Mouse (Mus musculus) heart, postnatal 0 days (tissue): ENCODE data around the gene Fgfr2. TPM values are rescaled to one million over a fixed set of nuclear protein-coding genes. Genes with fewer than 3 reads are reported as not detected.

ENCODE experiments used
- ATAC-seq: fragments of 200-750 bp; cut with Nextera tagmentation; 2 replicates; pipeline ENCODE4 v1.8.0; 2017; ENCODE audit warnings: low read depth, moderate number of reproducible peaks, moderate library complexity; ENCODE audit not compliant: insufficient read depth
- DNase-seq: peaks from one replicate; pipeline ENCODE4 v3.0.0-alpha.2; 2016; ENCODE audit warnings: low spot score
- H3K27ac ChIP-seq: fragments of 300-500 bp; sonication (generic); 2 replicates; pipeline ENCODE4 v1.5.1; 2014; ENCODE audit warnings: low read depth, mild to moderate bottlenecking
- H3K27me3 ChIP-seq: fragments of 300-500 bp; sonication (generic); 2 replicates; pipeline ENCODE4 v1.6.1; 2014; ENCODE audit warnings: low read length, mixed read lengths; ENCODE audit not compliant: control insufficient read depth, insufficient read depth
- H3K36me3 ChIP-seq: fragments of 300-500 bp; sonication (generic); replicated peaks from 2 replicates; pipeline ENCODE4 v1.6.1; 2014; ENCODE audit warnings: low read length, mixed read lengths; ENCODE audit not compliant: control insufficient read depth, insufficient read depth
- H3K4me1 ChIP-seq: fragments of 300-500 bp; sonication (generic); 2 replicates; pipeline ENCODE4 v1.6.1; 2014; ENCODE audit warnings: antibody characterized with exemption; ENCODE audit not compliant: control insufficient read depth, insufficient read depth
- H3K4me2 ChIP-seq: fragments of 300-500 bp; sonication (generic); 2 replicates; pipeline ENCODE4 v1.6.1; 2014; ENCODE audit warnings: low read depth, mild to moderate bottlenecking, low read length, moderate library complexity
- H3K4me3 ChIP-seq: fragments of 300-500 bp; sonication (generic); 2 replicates; pipeline ENCODE4 v1.5.1; 2014; ENCODE audit warnings: low read depth, low read length
- H3K9ac ChIP-seq: fragments of 300-500 bp; sonication (generic); replicated peaks from 2 replicates; pipeline ENCODE4 v1.6.1; 2014; ENCODE audit warnings: low read depth, low read length, mixed read lengths
- H3K9me3 ChIP-seq: fragments of 300-500 bp; sonication (generic); replicated peaks from 2 replicates; pipeline ENCODE4 v1.6.1; 2016; ENCODE audit warnings: low read length; ENCODE audit not compliant: control insufficient read depth
- CTCF ChIP-seq: IDR thresholded peaks from 2 replicates; pipeline ENCODE4 v1.5.1; 2016; ENCODE audit warnings: antibody characterized with exemption, control low read depth, low read depth
- EP300 ChIP-seq: IDR thresholded peaks from 2 replicates; pipeline ENCODE4 v1.6.1; 2016; ENCODE audit warnings: antibody characterized with exemption, low read depth
- WGBS: fragments of 180-500 bp; shearing (Covaris S2); extraction: QIAGEN DNeasy Blood & Tissue Kit; methylation state at CpG from one replicate; pipeline ENCODE4 v1.1.7; 2014; 5-methylcytosine and 5-hydroxymethylcytosine counted together
- polyA plus RNA-seq: library from polyadenylated mRNA; unstranded; fragments of >200 nt; fragmentation: Nextera tagmentation; extraction: Ambion mirVana; gene quantifications from 2 replicates; pipeline ENCODE4 v1.2.1, GENCODE M21; 2015
- total RNA-seq: library from RNA; depleted of rRNA; stranded (reverse); fragments of >200 nt; gene quantifications from 2 replicates; pipeline ENCODE4 v1.2.3, GENCODE M21; 2014; ENCODE audit warnings: low replicate concordance

Fgfr2 gene
- total and polyA plus RNA-seq, 2 experiments from 2014 or later, result 3.8 to 11.5 TPM

DNA sequence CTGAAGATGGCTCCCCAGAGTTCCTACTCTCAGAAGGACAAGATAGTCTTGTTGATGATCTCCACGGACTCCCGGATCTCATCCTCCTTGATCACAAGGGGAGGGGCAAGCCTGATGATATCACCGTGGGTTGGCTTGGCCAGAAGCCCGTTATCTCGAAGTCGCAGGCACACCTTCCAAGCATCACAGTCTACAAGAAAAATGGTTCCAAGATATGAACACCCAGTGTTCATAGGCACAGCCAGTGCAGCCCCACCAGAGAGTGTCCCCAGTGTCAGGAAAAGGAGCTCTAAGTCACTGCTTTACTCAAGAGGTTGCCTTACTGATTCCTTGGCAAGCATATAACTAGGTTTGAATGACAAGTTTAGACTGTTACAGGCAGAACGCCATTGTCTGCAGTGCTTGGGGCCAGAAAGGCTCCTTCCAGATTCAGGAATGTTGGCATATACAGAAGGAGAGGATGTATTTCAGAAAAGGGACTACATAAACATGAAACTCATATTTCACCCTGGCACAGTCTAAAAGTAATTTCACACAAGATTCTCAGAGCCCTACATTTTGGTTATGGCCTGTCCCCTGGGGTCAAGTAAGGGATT lies 564.9 kb downstream of the Fgfr2 start:
- Histone ChIP-seq H3K9ac (no peak overlapping the region), H3K9me3 (no peaks in the 10 kb centered on the region), H3K27me3 (no peaks in the 10 kb centered on the region), H3K4me1 (no peaks in the 10 kb centered on the region), H3K4me3 (no peak overlapping the region), H3K36me3 (peaks cover 66% of the 10 kb centered on the region), H3K4me2 (no peak overlapping the region), H3K27ac (no peak overlapping the region)
- ATAC-seq (no peak), DNase-seq (no peak)
- 69% methylated on average over 7 of the region's 7 CpGs for WGBS
- TF ChIP-seq EP300 (no peak), CTCF (no peak)

DNA sequence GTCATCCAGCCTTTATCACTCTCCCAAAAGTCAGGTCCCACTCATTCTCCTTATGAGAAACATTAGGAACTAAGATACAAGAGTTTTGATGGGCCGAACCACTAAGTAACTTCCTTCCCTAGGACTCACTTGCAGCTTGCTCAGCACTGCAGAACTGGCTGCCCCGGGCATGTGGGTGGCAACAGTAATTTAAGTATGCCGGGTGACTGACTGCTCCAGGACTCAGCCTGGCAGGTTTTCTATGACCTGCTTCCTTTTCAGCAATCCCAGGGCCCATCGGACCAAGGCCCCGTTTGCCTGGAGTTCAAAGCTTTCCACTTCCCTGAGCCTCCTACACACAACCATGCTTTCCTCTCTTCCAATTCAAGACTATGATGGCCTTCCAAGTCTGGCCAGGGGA lies 566.6 kb downstream of the Fgfr2 start:
- WGBS, result 76% methylated on average over 5 of the region's 5 CpGs

GRCm38 (mm10) chr7:132555911-132556310 lies 567.2 kb downstream of the Fgfr2 start:
- WGBS, result 41% methylated on average over 4 of the region's 4 CpGs
- H3K4me3 ChIP-seq, result no peak overlapping the region
- H3K36me3 ChIP-seq, result peaks cover 43% of the 10 kb centered on the region
- H3K4me2 ChIP-seq, result no peak overlapping the region
- H3K27me3 ChIP-seq, result no peaks in the 10 kb centered on the region
- H3K27ac ChIP-seq, result no peak overlapping the region
- no peak for ATAC-seq
- no peak for DNase-seq
- H3K4me1 ChIP-seq, result no peaks in the 10 kb centered on the region
- no peak overlapping the region for H3K9ac ChIP-seq
- no peaks in the 10 kb centered on the region for H3K9me3 ChIP-seq
- TF ChIP-seq CTCF, result no peak

More for the DNA sequence above, 566.6 kb downstream of the Fgfr2 start:
- TF ChIP-seq CTCF (no peak), EP300 (no peak)
- Histone ChIP-seq H3K27me3 (no peaks in the 10 kb centered on the region), H3K4me2 (no peak overlapping the region), H3K27ac (no peak overlapping the region), H3K36me3 (peaks cover 50% of the 10 kb centered on the region), H3K9ac (no peak overlapping the region), H3K4me3 (no peak overlapping the region), H3K4me1 (no peaks in the 10 kb centered on the region), H3K9me3 (no peaks in the 10 kb centered on the region)
- DNase-seq (no peak), ATAC-seq (no peak)

DNA sequence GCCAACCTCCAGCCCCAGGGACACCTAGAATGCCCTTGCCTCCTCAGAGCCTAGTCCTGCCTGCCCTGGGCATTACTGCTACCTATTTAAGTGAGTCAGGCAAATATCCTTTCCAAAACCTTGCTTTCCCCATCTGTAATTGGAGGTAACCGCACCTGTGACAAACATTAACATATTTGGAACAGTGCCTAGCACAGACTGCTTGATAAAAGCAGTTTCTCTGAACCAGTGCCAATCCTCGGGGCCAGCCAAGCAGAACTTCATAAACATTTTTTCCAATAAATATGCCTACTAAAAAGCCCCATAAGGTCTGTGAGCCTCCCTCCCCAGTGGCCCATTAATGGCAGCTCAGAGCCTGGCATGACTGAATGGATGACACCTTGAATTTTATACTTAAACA lies 569.1 kb downstream of the Fgfr2 start:
- Histone ChIP-seq H3K27me3 (no peaks in the 10 kb centered on the region), H3K36me3 (peaks cover 25% of the 10 kb centered on the region), H3K4me3 (no peak overlapping the region), H3K9me3 (no peaks in the 10 kb centered on the region), H3K4me2 (no peak overlapping the region), H3K9ac (no peak overlapping the region), H3K4me1 (no peaks in the 10 kb centered on the region), H3K27ac (no peak overlapping the region)
- DNase-seq, result no peak
- TF ChIP-seq EP300, result no peak
- TF ChIP-seq CTCF, result no peak
- 34% methylated on average over 2 of the region's 2 CpGs for WGBS
- ATAC-seq, result no peak

DNA sequence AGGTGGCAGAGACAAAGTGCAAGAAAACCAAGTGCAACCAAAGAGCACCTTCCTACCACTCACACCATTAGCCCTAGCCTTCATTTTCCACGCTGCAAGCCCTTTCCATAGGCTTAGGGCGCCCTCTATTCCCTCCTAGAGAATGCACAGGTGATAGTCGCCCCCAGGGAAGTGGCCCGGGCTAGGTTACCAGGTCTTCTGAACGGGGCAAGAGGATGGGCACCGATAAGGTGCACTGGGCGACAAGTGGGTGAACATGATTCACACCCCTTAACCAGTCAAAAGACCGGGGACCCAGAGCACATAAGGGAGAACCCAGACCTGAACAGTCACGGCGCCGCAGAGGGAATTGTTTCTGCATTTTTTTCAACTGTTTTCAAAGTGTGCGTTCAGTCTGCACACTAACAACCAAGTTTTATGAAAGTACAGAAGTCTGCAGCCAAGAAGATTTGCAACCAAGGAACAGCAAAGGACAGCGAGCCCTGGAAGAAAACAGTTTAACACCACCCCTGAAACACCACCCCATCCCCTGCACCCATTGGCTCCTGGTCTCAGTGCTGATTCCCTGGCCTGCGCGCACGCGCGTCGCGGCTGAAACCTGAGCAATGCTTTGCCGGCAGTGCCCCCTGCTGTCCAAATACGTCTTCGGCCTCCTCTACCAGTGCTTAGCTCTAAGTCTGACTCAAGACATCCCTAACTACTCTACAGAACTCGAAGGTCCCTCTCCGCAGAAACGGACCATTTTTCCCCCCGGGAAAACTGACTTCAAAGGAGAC lies 571.6 kb downstream of the Fgfr2 start:
- H3K4me1 ChIP-seq, result no peaks in the 10 kb centered on the region
- peak overlapping the region; percentile 57 for H3K4me3 ChIP-seq
- no peaks in the 10 kb centered on the region for H3K9me3 ChIP-seq
- H3K4me2 ChIP-seq, result peak overlapping the region; percentile 91
- DNase-seq, result peak; percentile 89
- 1% methylated on average over 27 of the region's 27 CpGs for WGBS
- H3K27ac ChIP-seq, result no peak overlapping the region
- peaks cover 2% of the 10 kb centered on the region for H3K36me3 ChIP-seq
- ATAC-seq, result peak; percentile 96
- TF ChIP-seq EP300, result no peak
- peak; percentile 96 for TF ChIP-seq CTCF
- H3K27me3 ChIP-seq, result no peaks in the 10 kb centered on the region; the same call in 1 of the 2 replicates
- H3K9ac ChIP-seq, result 0 out of 2 replicates have a peak overlapping the region, but pooled peaks have one; percentile 12
